Mouse (Mus musculus): ENCODE measurements around the gene Otop3. TPM values are rescaled to one million over a fixed set of nuclear protein-coding genes. Genes with fewer than 3 reads are reported as not detected.

The Otop3 gene
- not detected for polyA plus RNA-seq (2012; fragmentation: generic; extraction: Trizol)
- long read RNA-seq, experiment 1, result 0 reads
- long read RNA-seq, experiment 2, result 0 reads

GRCm38 (mm10) chr11:115334531-115334930 lies at the start of gene Otop3:
TSS of gene Otop3 (plus strand) at chr11:115334731.
- TF ChIP-seq CTCF (IDR thresholded peaks at IDR 0.05; ENCODE audit: control insufficient read depth, insufficient read depth, insufficient read length), result no peak
- no peak for TF ChIP-seq MYOG (IDR thresholded peaks at IDR 0.05; ENCODE audit: control insufficient read depth, extremely low read depth, insufficient read length)
- no peak for TF ChIP-seq MAX (IDR thresholded peaks at IDR 0.05)
- no peak for TF ChIP-seq FOSL1 (IDR thresholded peaks at IDR 0.05; ENCODE audit: insufficient read depth, low read length, poor library complexity, severe bottlenecking)
- TF ChIP-seq MYOD1 (IDR thresholded peaks at IDR 0.05; ENCODE audit: control insufficient read depth, insufficient read length, low read depth), result no peak
- TF ChIP-seq USF1 (IDR thresholded peaks at IDR 0.05; ENCODE audit: low read depth), result no peak
- no peak for TF ChIP-seq CEBPB (IDR thresholded peaks at IDR 0.05; ENCODE audit: low read depth)
- no peaks in the 10 kb centered on the region for H3K79me3 ChIP-seq (ENCODE audit: low read depth)
- H3K27me3 ChIP-seq (ENCODE audit: control insufficient read depth, insufficient read depth, insufficient read length), result peaks cover 59% of the 10 kb centered on the region
- no peaks in the 10 kb centered on the region for H3K79me2 ChIP-seq (ENCODE audit: control insufficient read depth, insufficient read depth)
- H3ac ChIP-seq (ENCODE audit: control insufficient read depth, insufficient read length, low read depth), result no peak within 1 kb of the TSS
- H3K4me3 ChIP-seq (ENCODE audit: insufficient read depth, poor library complexity, severe bottlenecking), result no peak within 1 kb of the TSS
- no peaks in the 10 kb centered on the region for H3K36me3 ChIP-seq (ENCODE audit: control insufficient read depth, insufficient read depth)

DNA sequence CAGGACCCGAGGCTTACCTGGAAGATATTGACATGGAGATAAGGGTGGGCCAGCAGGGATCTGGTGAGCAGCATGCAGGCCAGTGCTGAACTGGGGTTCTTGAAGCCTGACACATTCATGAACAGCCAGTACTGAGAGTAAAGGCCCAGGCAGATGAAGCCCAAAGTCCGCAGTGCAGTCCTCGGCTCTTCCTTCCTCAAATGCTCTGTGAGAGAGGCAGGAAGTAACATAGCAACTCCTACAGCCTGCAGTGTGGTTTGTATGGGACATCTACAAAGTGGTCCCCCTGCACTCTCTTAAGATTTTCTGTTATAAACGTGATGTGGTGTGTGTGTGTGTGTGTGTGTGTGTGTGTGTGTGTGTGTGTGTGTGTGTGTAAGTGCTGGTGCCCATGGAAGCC lies 49.2 kb upstream of the Otop3 start:
- no peaks in the 10 kb centered on the region for H3K36me3 ChIP-seq (ENCODE audit: control insufficient read depth, insufficient read depth)
- TF ChIP-seq FOSL1 (IDR thresholded peaks at IDR 0.05; ENCODE audit: insufficient read depth, low read length, poor library complexity, severe bottlenecking) (no peak), MYOD1 (IDR thresholded peaks at IDR 0.05; ENCODE audit: control insufficient read depth, insufficient read length, low read depth) (no peak), MYOG (IDR thresholded peaks at IDR 0.05; ENCODE audit: control insufficient read depth, extremely low read depth, insufficient read length) (no peak), MAX (IDR thresholded peaks at IDR 0.05) (no peak), USF1 (IDR thresholded peaks at IDR 0.05; ENCODE audit: low read depth) (no peak), CEBPB (IDR thresholded peaks at IDR 0.05; ENCODE audit: low read depth) (no peak), CTCF (IDR thresholded peaks at IDR 0.05; ENCODE audit: control insufficient read depth, insufficient read depth, insufficient read length) (no peak)
- H3K79me2 ChIP-seq (ENCODE audit: control insufficient read depth, insufficient read depth), result no peaks in the 10 kb centered on the region
- H3K27me3 ChIP-seq (ENCODE audit: control insufficient read depth, insufficient read depth, insufficient read length), result no peaks in the 10 kb centered on the region
- no peaks in the 10 kb centered on the region for H3K79me3 ChIP-seq (ENCODE audit: low read depth)
- H3ac ChIP-seq (ENCODE audit: control insufficient read depth, insufficient read length, low read depth), result no peak overlapping the region
- H3K4me3 ChIP-seq (ENCODE audit: insufficient read depth, poor library complexity, severe bottlenecking), result no peak overlapping the region

DNA sequence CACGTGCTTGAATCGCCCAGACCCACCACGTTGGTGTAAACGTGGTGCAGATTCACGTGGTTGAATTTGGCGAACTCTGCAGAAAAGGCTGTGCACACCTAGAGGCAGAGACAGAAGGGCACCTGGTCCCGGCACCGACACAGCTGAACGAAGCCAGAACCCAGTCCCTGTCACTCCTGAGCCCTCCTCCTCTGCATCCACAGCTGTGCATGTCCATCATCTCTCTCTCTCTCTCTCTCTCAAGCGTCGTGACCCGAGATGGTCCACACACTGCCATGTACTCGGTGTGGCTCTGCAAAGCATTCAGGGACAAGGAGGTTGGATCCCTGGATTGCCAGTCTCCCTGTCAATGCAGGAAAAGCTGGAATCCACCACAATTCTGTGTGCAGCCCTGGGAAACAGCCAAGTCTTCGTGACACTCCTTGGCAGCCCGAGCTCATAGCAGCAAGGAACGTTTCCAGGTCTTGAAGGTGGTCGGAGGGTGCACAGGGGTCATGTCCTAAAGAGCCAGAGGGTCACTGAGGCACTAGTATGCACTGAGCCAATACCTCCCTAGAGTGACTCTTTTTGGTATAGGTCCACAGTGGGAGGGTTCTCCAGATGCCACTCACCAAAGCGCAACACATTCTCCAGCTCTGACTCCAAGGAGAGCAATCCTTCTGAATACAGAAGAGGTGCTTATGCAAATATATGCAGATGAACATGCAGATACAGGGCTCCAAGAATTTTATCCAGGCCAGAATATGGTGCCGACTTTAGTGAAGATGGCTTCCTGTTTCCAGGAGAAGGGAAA lies 48.1 kb upstream of the Otop3 start:
- TF ChIP-seq CEBPB (IDR thresholded peaks at IDR 0.05; ENCODE audit: low read depth) (no peak), CTCF (IDR thresholded peaks at IDR 0.05; ENCODE audit: control insufficient read depth, insufficient read depth, insufficient read length) (no peak), MYOD1 (IDR thresholded peaks at IDR 0.05; ENCODE audit: control insufficient read depth, insufficient read length, low read depth) (peak; percentile 88), MYOG (IDR thresholded peaks at IDR 0.05; ENCODE audit: control insufficient read depth, extremely low read depth, insufficient read length) (no peak), USF1 (IDR thresholded peaks at IDR 0.05; ENCODE audit: low read depth) (no peak)
- no peak overlapping the region for H3ac ChIP-seq (ENCODE audit: control insufficient read depth, insufficient read length, low read depth)
- H3K4me3 ChIP-seq (ENCODE audit: insufficient read depth, poor library complexity, severe bottlenecking), result no peak overlapping the region
- H3K27me3 ChIP-seq (ENCODE audit: control insufficient read depth, insufficient read depth, insufficient read length), result no peaks in the 10 kb centered on the region
- no peaks in the 10 kb centered on the region for H3K79me2 ChIP-seq (ENCODE audit: control insufficient read depth, insufficient read depth)
- H3K36me3 ChIP-seq (ENCODE audit: control insufficient read depth, insufficient read depth), result no peaks in the 10 kb centered on the region
- H3K79me3 ChIP-seq (ENCODE audit: low read depth), result no peaks in the 10 kb centered on the region

DNA sequence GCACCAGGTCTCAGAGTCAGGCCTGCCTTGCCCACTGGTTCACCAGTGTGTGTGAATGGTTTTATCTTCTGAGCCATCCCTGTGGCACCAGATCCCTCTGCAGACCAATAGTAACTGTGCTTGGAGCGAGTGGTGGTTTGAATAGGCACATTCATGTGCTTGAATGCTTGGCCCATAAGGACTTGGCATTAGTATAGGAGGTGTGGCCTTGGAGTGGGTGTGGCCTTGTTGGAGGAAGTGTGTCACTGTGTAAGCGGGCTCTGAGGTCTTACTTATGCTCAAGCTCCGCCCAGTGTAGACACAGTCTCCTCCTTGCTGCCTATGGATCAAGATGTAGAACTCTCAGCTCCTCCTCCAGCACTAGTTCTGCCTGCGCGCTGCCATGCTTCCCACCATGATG lies 47.1 kb upstream of the Otop3 start:
- Histone ChIP-seq H3K36me3 (ENCODE audit: control insufficient read depth, insufficient read depth) (no peaks in the 10 kb centered on the region), H3K27me3 (ENCODE audit: control insufficient read depth, insufficient read depth, insufficient read length) (no peaks in the 10 kb centered on the region), H3K79me2 (ENCODE audit: control insufficient read depth, insufficient read depth) (no peaks in the 10 kb centered on the region), H3K4me3 (ENCODE audit: insufficient read depth, poor library complexity, severe bottlenecking) (no peak overlapping the region), H3ac (ENCODE audit: control insufficient read depth, insufficient read length, low read depth) (no peak overlapping the region), H3K79me3 (ENCODE audit: low read depth) (no peaks in the 10 kb centered on the region)
- no peak for TF ChIP-seq FOSL1 (IDR thresholded peaks at IDR 0.05; ENCODE audit: insufficient read depth, low read length, poor library complexity, severe bottlenecking)

DNA sequence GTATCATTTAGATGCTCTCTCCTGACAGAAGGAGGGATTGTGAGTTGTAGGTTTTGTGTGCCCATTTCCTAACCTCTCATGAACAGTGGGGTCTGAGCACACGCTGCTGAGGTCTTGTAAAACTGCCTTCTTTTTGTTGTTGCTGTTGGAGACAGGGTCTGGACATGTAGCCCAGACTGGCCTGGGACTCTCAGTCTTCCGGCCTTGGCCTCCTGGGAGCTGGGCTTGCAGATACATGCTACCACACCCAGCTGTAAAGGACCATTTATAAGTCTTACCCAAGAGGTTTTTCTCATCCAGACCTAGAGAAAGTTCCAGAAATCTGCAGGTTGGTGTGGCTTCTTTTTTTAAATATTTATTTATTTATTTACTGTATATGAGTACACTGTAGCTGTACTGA lies 46.2 kb upstream of the Otop3 start:
- no peak for TF ChIP-seq MYOD1 (IDR thresholded peaks at IDR 0.05; ENCODE audit: control insufficient read depth, insufficient read length, low read depth)
- TF ChIP-seq MAX (IDR thresholded peaks at IDR 0.05), result no peak
- TF ChIP-seq CTCF (IDR thresholded peaks at IDR 0.05; ENCODE audit: control insufficient read depth, insufficient read depth, insufficient read length), result no peak
- TF ChIP-seq FOSL1 (IDR thresholded peaks at IDR 0.05; ENCODE audit: insufficient read depth, low read length, poor library complexity, severe bottlenecking), result no peak
- no peak for TF ChIP-seq USF1 (IDR thresholded peaks at IDR 0.05; ENCODE audit: low read depth)
- no peak for TF ChIP-seq CEBPB (IDR thresholded peaks at IDR 0.05; ENCODE audit: low read depth)
- no peak for TF ChIP-seq MYOG (IDR thresholded peaks at IDR 0.05; ENCODE audit: control insufficient read depth, extremely low read depth, insufficient read length)

DNA sequence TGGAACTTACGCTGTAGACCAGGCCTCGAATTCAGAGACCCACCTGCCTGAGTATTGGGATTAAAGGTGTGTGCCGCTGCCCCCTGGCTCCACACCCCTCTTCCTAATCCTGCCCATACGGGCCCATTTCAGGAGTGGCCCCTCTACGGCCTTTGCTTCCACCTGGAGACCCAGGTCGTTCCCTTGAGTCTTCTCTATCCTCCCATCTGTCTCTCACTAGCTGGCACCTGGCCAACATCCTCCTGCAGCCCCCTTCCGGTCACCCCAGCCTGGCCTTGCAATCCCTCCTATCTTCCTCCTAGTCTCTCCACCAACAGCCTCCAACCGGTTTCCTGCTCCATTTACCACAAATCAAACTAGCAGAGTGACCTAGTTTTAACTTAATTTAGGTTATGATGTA lies 44.6 kb upstream of the Otop3 start:
- TF ChIP-seq CEBPB (IDR thresholded peaks at IDR 0.05; ENCODE audit: low read depth), result no peak
- no peak for TF ChIP-seq MYOG (IDR thresholded peaks at IDR 0.05; ENCODE audit: control insufficient read depth, extremely low read depth, insufficient read length)
- TF ChIP-seq CTCF (IDR thresholded peaks at IDR 0.05; ENCODE audit: control insufficient read depth, insufficient read depth, insufficient read length), result no peak
- TF ChIP-seq MYOD1 (IDR thresholded peaks at IDR 0.05; ENCODE audit: control insufficient read depth, insufficient read length, low read depth), result no peak
- TF ChIP-seq USF1 (IDR thresholded peaks at IDR 0.05; ENCODE audit: low read depth), result no peak
- TF ChIP-seq FOSL1 (IDR thresholded peaks at IDR 0.05; ENCODE audit: insufficient read depth, low read length, poor library complexity, severe bottlenecking), result no peak
- no peak for TF ChIP-seq MAX (IDR thresholded peaks at IDR 0.05)
- Histone ChIP-seq H3K27me3 (ENCODE audit: control insufficient read depth, insufficient read depth, insufficient read length) (no peaks in the 10 kb centered on the region), H3K79me2 (ENCODE audit: control insufficient read depth, insufficient read depth) (no peaks in the 10 kb centered on the region), H3K36me3 (ENCODE audit: control insufficient read depth, insufficient read depth) (no peaks in the 10 kb centered on the region), H3K79me3 (ENCODE audit: low read depth) (no peaks in the 10 kb centered on the region), H3ac (ENCODE audit: control insufficient read depth, insufficient read length, low read depth) (no peak overlapping the region), H3K4me3 (ENCODE audit: insufficient read depth, poor library complexity, severe bottlenecking) (no peak overlapping the region)

More for the DNA sequence above, 46.2 kb upstream of the Otop3 start:
- H3K4me3 ChIP-seq (ENCODE audit: insufficient read depth, poor library complexity, severe bottlenecking), result no peak overlapping the region
- H3K79me2 ChIP-seq (ENCODE audit: control insufficient read depth, insufficient read depth), result no peaks in the 10 kb centered on the region
- no peaks in the 10 kb centered on the region for H3K36me3 ChIP-seq (ENCODE audit: control insufficient read depth, insufficient read depth)
- H3K27me3 ChIP-seq (ENCODE audit: control insufficient read depth, insufficient read depth, insufficient read length), result no peaks in the 10 kb centered on the region
- H3K79me3 ChIP-seq (ENCODE audit: low read depth), result no peaks in the 10 kb centered on the region
- no peak overlapping the region for H3ac ChIP-seq (ENCODE audit: control insufficient read depth, insufficient read length, low read depth)

All from C2C12 (cell line).